Mouse (Mus musculus) embryonic fibroblast, embryonic 13.5 days (primary cell): Measurements from ENCODE around the gene Gad2.

ENCODE experiments used
- CTCF ChIP-seq: IDR thresholded peaks from 2 replicates; pipeline ENCODE4 v1.5.1; 2011; ENCODE audit warnings: mild to moderate bottlenecking, control low read depth, low read length, moderate library complexity, borderline replicate concordance; ENCODE audit not compliant: insufficient read depth
- POLR2A ChIP-seq: IDR thresholded peaks from 2 replicates; pipeline ENCODE4 v1.6.1; 2011; ENCODE audit warnings: low read depth, mild to moderate bottlenecking, control low read depth, low read length, moderate library complexity

- TF ChIP-seq POLR2A = no peak
- no peak for TF ChIP-seq CTCF
Observed at GRCm38 (mm10) chr2:22619416-22619815, 2.6 kb upstream of the Gad2 start.
